Mouse (Mus musculus) bone marrow macrophage, adult 2 months (primary cell): Measurements from ENCODE around the gene Sntb2.

ENCODE experiments used
- CTCF ChIP-seq: IDR thresholded peaks from 2 replicates; pipeline ENCODE4 v1.5.1; 2012; ENCODE audit warnings: low read depth, mild to moderate bottlenecking, low read length, moderate library complexity
- POLR2A ChIP-seq: IDR thresholded peaks from 2 replicates; pipeline ENCODE4 v1.6.1; 2012; ENCODE audit warnings: mild to moderate bottlenecking, low read depth, low read length, borderline replicate concordance

- TF ChIP-seq POLR2A (no peak), CTCF (no peak)
Observed at GRCm38 (mm10) chr8:106964573-106964972, 29.0 kb downstream of the Sntb2 start.
